Mouse (Mus musculus): Measurements from ENCODE around the gene 2410004B18Rik. TPM values are rescaled to one million over a fixed set of nuclear protein-coding genes. Genes with fewer than 3 reads are reported as not detected.
A peak's percentile ranks its signal among the peaks of the same experiment; 100 is the strongest.

Gene 2410004B18Rik
- polyA plus RNA-seq, 1 experiment from 2014 or later: 50.7 TPM

DNA sequence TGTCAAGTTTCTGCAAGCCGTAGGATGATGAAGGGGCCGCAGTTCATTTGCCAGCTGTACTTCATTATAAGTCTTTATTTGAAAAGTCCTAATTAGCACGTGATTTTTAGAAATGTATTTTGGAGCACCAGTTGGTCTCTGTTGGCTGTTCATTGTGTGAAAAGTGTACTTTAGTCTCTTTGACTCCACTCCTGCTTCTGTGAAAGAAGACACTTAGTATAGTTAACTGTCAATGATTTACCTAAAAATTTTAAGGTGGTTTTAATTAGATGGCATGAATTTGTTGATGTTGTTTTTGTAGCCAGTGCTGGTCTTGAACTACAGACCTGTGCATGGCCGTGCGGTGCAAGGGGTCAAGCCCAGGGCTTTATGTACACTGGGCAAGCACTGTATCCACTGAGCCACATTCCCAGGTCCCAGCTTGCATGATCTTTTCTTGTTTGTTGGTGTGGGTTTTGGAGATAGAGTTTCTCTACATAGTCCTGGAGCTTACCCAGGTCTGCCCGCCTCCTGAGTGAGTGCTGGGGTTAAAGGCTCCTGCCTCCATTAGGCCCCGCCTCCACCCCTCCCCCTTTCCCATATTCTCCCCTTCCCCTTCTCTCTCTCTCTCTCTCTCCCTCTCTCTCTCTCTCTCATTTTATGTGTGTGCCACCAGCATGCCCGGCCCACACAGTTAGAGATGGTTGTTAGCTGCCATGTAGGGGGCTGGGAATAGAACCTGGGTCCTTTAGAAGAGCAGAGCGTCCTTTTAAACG is 54.3 kb downstream of the 2410004B18Rik start:
- 77% methylated on average over 10 of the region's 10 CpGs for WGBS
- H3K27ac ChIP-seq: no peak overlapping the region
- no peak for ATAC-seq (ENCODE audit: insufficient number of reproducible peaks, insufficient read depth, low FRiP score, low TSS enrichment, low read depth)
- no peaks in the 10 kb centered on the region for H3K9me3 ChIP-seq
- no peaks in the 10 kb centered on the region; the same call in 1 of the 2 replicates for H3K27me3 ChIP-seq
- H3K4me3 ChIP-seq: no peak overlapping the region
- H3K9ac ChIP-seq: no peak overlapping the region
- peaks cover 35% of the 10 kb centered on the region for H3K4me1 ChIP-seq
- H3K4me2 ChIP-seq: no peak overlapping the region; the same call in 1 of the 2 replicates
- H3K36me3 ChIP-seq: no peaks in the 10 kb centered on the region; the same call in 1 of the 2 replicates

DNA sequence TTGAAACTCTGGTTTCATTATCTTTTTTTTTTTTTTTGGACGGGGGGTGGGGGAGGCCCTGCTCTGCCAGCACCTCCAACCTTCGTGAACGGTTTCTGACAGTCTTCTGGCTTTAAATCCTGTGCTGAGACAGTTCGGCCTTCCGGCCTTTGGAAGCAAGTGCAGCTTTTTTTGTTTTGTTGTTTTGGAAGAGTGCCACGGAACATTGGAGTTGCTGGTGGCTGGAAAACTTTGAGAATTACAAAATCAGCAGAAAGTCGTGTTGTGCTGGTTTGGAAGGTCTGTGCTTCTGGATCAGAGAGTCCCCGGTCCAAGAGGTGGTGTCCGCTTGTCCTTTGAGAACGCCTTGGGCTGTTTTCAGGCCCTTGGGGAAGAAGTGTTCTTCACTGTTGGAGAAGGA is 55.0 kb downstream of the 2410004B18Rik start:
- no peaks in the 10 kb centered on the region; the same call in 1 of the 2 replicates for H3K36me3 ChIP-seq
- no peak overlapping the region for H3K4me3 ChIP-seq
- WGBS: 65% methylated on average over 10 of the region's 10 CpGs
- H3K4me2 ChIP-seq: no peak overlapping the region; the same call in 1 of the 2 replicates
- no peaks in the 10 kb centered on the region; the same call in 1 of the 2 replicates for H3K27me3 ChIP-seq
- no peak for ATAC-seq (ENCODE audit: insufficient number of reproducible peaks, insufficient read depth, low FRiP score, low TSS enrichment, low read depth)
- H3K9ac ChIP-seq: 0 out of 2 replicates have a peak overlapping the region, but pooled peaks have one; percentile 6
- no peaks in the 10 kb centered on the region for H3K9me3 ChIP-seq
- H3K4me1 ChIP-seq: peaks cover 35% of the 10 kb centered on the region
- H3K27ac ChIP-seq: 0 out of 2 replicates have a peak overlapping the region, but pooled peaks have one; percentile 16

DNA sequence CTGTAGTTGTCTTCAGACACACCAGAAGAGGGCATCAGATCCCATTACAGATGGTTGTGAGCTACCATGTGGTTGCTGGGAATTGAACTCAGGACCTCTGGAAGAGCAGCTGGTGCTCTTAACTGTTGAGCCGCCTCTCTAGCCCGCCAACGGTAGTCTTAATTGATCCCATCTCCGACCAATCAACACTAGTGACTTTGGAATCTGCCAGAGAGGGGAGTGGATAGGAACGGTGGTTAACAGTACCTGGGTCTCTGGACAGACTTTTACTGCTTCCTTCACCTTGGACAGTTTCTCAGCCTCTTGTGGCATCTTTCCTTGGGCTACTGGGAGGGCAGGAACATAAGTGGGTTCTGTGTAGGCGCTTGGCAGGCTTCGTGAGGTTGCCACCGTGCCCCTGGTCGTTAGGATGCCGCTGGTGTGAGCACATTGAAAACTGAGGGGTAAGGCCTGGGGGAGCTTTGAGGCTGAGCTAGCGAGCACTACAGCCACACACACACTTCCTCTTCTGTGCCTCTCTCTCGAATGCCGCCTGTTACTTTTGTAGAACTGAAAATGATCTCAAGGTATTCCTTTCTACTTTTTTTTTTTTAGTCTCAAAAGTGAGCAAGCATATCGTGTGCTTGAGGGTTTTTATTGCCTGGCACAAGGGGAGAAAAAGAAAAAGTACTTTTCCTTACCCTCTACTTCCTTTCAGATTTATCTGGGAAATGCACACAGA is 55.8 kb downstream of the 2410004B18Rik start:
- no peak for ATAC-seq (ENCODE audit: insufficient number of reproducible peaks, insufficient read depth, low FRiP score, low TSS enrichment, low read depth)
- no peaks in the 10 kb centered on the region for H3K9me3 ChIP-seq
- H3K27ac ChIP-seq: no peak overlapping the region

More for the DNA sequence above, 55.8 kb downstream of the 2410004B18Rik start:
- Histone ChIP-seq H3K4me2 (no peak overlapping the region), H3K9ac (no peak overlapping the region), H3K36me3 (peaks cover 5% of the 10 kb centered on the region), H3K4me3 (no peak overlapping the region), H3K4me1 (peaks cover 36% of the 10 kb centered on the region), H3K27me3 (no peaks in the 10 kb centered on the region; the same call in 1 of the 2 replicates)
- 73% methylated on average over 14 of the region's 14 CpGs for WGBS

Other genes starting within 250 kb of the 2410004B18Rik start
- gene Ddah1, start 179.3 kb upstream of the 2410004B18Rik start, polyA plus RNA-seq (2015; fragmentation: Nextera tagmentation; extraction: Ambion mirVana): 29.8 and 39.4 TPM in 2 replicates
- 47.0 and 50.4 TPM in 2 replicates for gene Bcl10, start 15.2 kb upstream of the 2410004B18Rik start, polyA plus RNA-seq (2015; fragmentation: Nextera tagmentation; extraction: Ambion mirVana)
- gene Syde2, start 49.9 kb downstream of the 2410004B18Rik start, polyA plus RNA-seq (2015; fragmentation: Nextera tagmentation; extraction: Ambion mirVana): 1.8 and 2.1 TPM in 2 replicates
- gene Wdr63, start 170.1 kb downstream of the 2410004B18Rik start, polyA plus RNA-seq (2015; fragmentation: Nextera tagmentation; extraction: Ambion mirVana): 0.48 TPM in 1 of 2 replicates, not detected in the other
- 3.9 and 5.7 TPM in 2 replicates for gene Mcoln3, start 179.4 kb downstream of the 2410004B18Rik start, polyA plus RNA-seq (2015; fragmentation: Nextera tagmentation; extraction: Ambion mirVana)
- 0.51 and 0.58 TPM in 2 replicates for gene Mcoln2, start 211.8 kb downstream of the 2410004B18Rik start, polyA plus RNA-seq (2015; fragmentation: Nextera tagmentation; extraction: Ambion mirVana)